ENCODE assay signal across 25 mouse cellular contexts in the genomic region with DNA sequence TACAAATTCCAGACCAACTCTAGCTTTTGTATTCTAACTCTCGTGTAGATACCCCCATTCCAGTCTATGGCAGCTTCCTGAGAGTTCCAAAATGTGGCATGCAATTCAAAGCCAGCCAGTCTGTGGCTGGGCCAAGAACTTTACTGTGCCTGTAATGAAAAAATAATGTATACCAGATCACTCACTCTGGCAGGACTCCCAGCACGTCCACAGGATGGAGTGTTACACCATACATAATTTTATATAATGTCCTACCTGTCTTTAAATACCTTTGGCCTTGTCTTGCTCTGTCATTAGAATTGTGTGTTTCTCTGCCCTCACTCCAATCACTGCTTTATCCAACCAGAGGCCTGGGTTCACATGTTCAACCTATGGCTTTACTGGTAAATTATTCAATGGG.
DNase-seq lines count a peak whose midpoint lies in the region; ATAC-seq and TF ChIP-seq lines count a peak whose summit lies in the region.
"Had no signal": no experiment of that assay in that cellular context is flagged by ENCODE, and none has a peak within 500 bp of the region (broad histone marks: within the 10 kb centered on the region; RNA-seq: fewer than 3 reads in every experiment).

No protein-coding gene starts in this region.

- intact Hi-C loops in left cerebral cortex, postnatal 4 days (cut with DNase I): no loop called here

- no peak for ATAC-seq in embryonic facial prominence, embryonic 12.5 days (ENCODE audit: insufficient number of reproducible peaks, insufficient read depth, low FRiP score, low TSS enrichment)
- no peak for ATAC-seq in embryonic facial prominence, embryonic 14.5 days (ENCODE audit: low read depth)
- peak; percentile 80 for ATAC-seq in limb, embryonic 14.5 days (ENCODE audit: low FRiP score, low read depth)
- ATAC-seq: CD4-positive, CD25-positive, alpha-beta regulatory T cell, adult 4 months; forebrain, embryonic 13.5 days; forebrain, postnatal 0 days; hindbrain, postnatal 0 days; intestine, embryonic 15.5 days had no signal

- DNase-seq in embryonic facial prominence, embryonic 10.5 days (ENCODE audit: low spot score): no peak
- peak; percentile 62 for DNase-seq in embryonic facial prominence, embryonic 14.5 days (ENCODE audit: low spot score)
- no peak for DNase-seq in limb, embryonic 10.5 days (ENCODE audit: low spot score)
- peak; percentile 72 for DNase-seq in limb, embryonic 14.5 days (ENCODE audit: low spot score)
- no peak for DNase-seq in left cerebral cortex, postnatal 4 days
- no peak for DNase-seq in ovary, postnatal 10 days (ENCODE audit: low spot score)
- DNase-seq in thymus, postnatal 4 days: no peak
- DNase-seq: adrenal gland, adult 2 months; adrenal gland, postnatal 25 days; B cell, adult 2 months; cerebellum, adult 18-20 months; cerebellum, postnatal 14 days; forebrain, postnatal 0 days; gastrocnemius, adult 2 months; gastrocnemius, postnatal 36 days; heart, adult 18-20 months; heart, postnatal 10 days had no signal

- no peaks in the 10 kb centered on the region for H3K4me1 ChIP-seq in embryonic facial prominence, embryonic 12.5 days
- peaks cover 2% of the 10 kb centered on the region; the same call in 1 of the 2 replicates for H3K4me1 ChIP-seq in embryonic facial prominence, embryonic 10.5 days
- H3K4me1 ChIP-seq in embryonic facial prominence, embryonic 14.5 days (ENCODE audit: control insufficient read depth, insufficient read depth, low read length): no peaks in the 10 kb centered on the region
- H3K4me1 ChIP-seq in limb, embryonic 10.5 days: peaks cover 29% of the 10 kb centered on the region
- H3K4me1 ChIP-seq in limb, embryonic 14.5 days (ENCODE audit: control insufficient read depth, insufficient read depth, low read length): peaks cover 10% of the 10 kb centered on the region; the same call in 1 of the 2 replicates
- H3K4me1 ChIP-seq: forebrain, embryonic 13.5 days; heart, embryonic 10.5 days; hindbrain, embryonic 13.5 days; intestine, embryonic 15.5 days had no signal

- no peaks in the 10 kb centered on the region for H3K36me3 ChIP-seq in embryonic facial prominence, embryonic 12.5 days
- H3K36me3 ChIP-seq in embryonic facial prominence, embryonic 10.5 days (replicated peaks): no peaks in the 10 kb centered on the region
- H3K36me3 ChIP-seq in embryonic facial prominence, embryonic 14.5 days (ENCODE audit: control insufficient read depth, insufficient read depth, low read length): no peaks in the 10 kb centered on the region
- no peaks in the 10 kb centered on the region for H3K36me3 ChIP-seq in limb, embryonic 10.5 days
- H3K36me3 ChIP-seq in limb, embryonic 14.5 days (ENCODE audit: control insufficient read depth, insufficient read depth, low read length): no peaks in the 10 kb centered on the region
- H3K36me3 ChIP-seq: G1E; heart, embryonic 10.5 days; hindbrain, embryonic 13.5 days; intestine, embryonic 15.5 days had no signal

- 0 out of 2 replicates have a peak overlapping the region, but pooled peaks have one; percentile 30 for H3K27ac ChIP-seq in embryonic facial prominence, embryonic 12.5 days
- H3K27ac ChIP-seq in embryonic facial prominence, embryonic 10.5 days (replicated peaks): no peak overlapping the region
- H3K27ac ChIP-seq in embryonic facial prominence, embryonic 14.5 days (replicated peaks; ENCODE audit: low read depth, low read length): no peak overlapping the region
- H3K27ac ChIP-seq in limb, embryonic 10.5 days: 0 out of 2 replicates have a peak overlapping the region, but pooled peaks have one; percentile 20
- H3K27ac ChIP-seq in limb, embryonic 14.5 days (replicated peaks; ENCODE audit: low read depth, low read length): no peak overlapping the region
- H3K27ac ChIP-seq: forebrain, embryonic 13.5 days; gastrocnemius, adult 2 months; heart, embryonic 10.5 days; hindbrain, embryonic 13.5 days; hindbrain, postnatal 0 days; intestine, embryonic 15.5 days had no signal

- H3K4me2 ChIP-seq in embryonic facial prominence, embryonic 12.5 days (replicated peaks): no peak overlapping the region
- no peak overlapping the region for H3K4me2 ChIP-seq in embryonic facial prominence, embryonic 14.5 days (ENCODE audit: low read depth, low read length)
- H3K4me2 ChIP-seq in limb, embryonic 14.5 days (replicated peaks; ENCODE audit: low read depth, low read length, severe bottlenecking): no peak overlapping the region
- H3K4me2 ChIP-seq: forebrain, embryonic 13.5 days; hindbrain, embryonic 13.5 days; intestine, embryonic 15.5 days had no signal

- no peaks in the 10 kb centered on the region for H3K9me3 ChIP-seq in embryonic facial prominence, embryonic 12.5 days
- H3K9me3 ChIP-seq in embryonic facial prominence, embryonic 10.5 days: no peaks in the 10 kb centered on the region
- H3K9me3 ChIP-seq in embryonic facial prominence, embryonic 14.5 days (ENCODE audit: control insufficient read depth, low read length): no peaks in the 10 kb centered on the region
- no peaks in the 10 kb centered on the region for H3K9me3 ChIP-seq in limb, embryonic 10.5 days (replicated peaks)
- no peaks in the 10 kb centered on the region for H3K9me3 ChIP-seq in limb, embryonic 14.5 days (ENCODE audit: control insufficient read depth, low read length)
- H3K9me3 ChIP-seq: forebrain, embryonic 13.5 days; heart, embryonic 10.5 days; hindbrain, embryonic 13.5 days; intestine, embryonic 15.5 days had no signal

- H3K9ac ChIP-seq in embryonic facial prominence, embryonic 12.5 days: no peak overlapping the region
- H3K9ac ChIP-seq in embryonic facial prominence, embryonic 14.5 days (ENCODE audit: low read depth, low read length): no peak overlapping the region
- H3K9ac ChIP-seq in limb, embryonic 14.5 days (ENCODE audit: low read depth, low read length, severe bottlenecking): no peak overlapping the region
- H3K9ac ChIP-seq: forebrain, embryonic 13.5 days; forebrain, postnatal 0 days; hindbrain, embryonic 13.5 days; intestine, embryonic 15.5 days had no signal

- WGBS in embryonic facial prominence, embryonic 12.5 days: 38% methylated on average over 2 of the region's 2 CpGs
- WGBS in embryonic facial prominence, embryonic 10.5 days: 62% methylated on average over 2 of the region's 2 CpGs
- 32% methylated on average over 2 of the region's 2 CpGs for WGBS in embryonic facial prominence, embryonic 14.5 days
- 39% methylated on average over 2 of the region's 2 CpGs for WGBS in limb, embryonic 10.5 days
- WGBS in limb, embryonic 14.5 days: 17% methylated on average over 2 of the region's 2 CpGs

- TF ChIP-seq POLR2A in limb, embryonic 14.5 days (IDR thresholded peaks at IDR 0.05; ENCODE audit: borderline replicate concordance, extremely low read depth, insufficient read depth, insufficient read length): no peak

- no peak overlapping the region for H3K4me3 ChIP-seq in embryonic facial prominence, embryonic 12.5 days
- no peak overlapping the region for H3K4me3 ChIP-seq in embryonic facial prominence, embryonic 10.5 days
- H3K4me3 ChIP-seq in embryonic facial prominence, embryonic 14.5 days (ENCODE audit: low read depth, low read length): no peak overlapping the region
- H3K4me3 ChIP-seq in limb, embryonic 10.5 days: no peak overlapping the region
- no peak overlapping the region for H3K4me3 ChIP-seq in limb, embryonic 14.5 days (replicated peaks; ENCODE audit: low read length)
- H3K4me3 ChIP-seq: forebrain, embryonic 13.5 days; gastrocnemius, adult 2 months; heart, embryonic 10.5 days; hindbrain, embryonic 13.5 days; intestine, embryonic 15.5 days had no signal

- H3K27me3 ChIP-seq in embryonic facial prominence, embryonic 12.5 days: no peaks in the 10 kb centered on the region
- H3K27me3 ChIP-seq in embryonic facial prominence, embryonic 10.5 days (replicated peaks; ENCODE audit: low read depth, poor library complexity, severe bottlenecking): no peaks in the 10 kb centered on the region
- H3K27me3 ChIP-seq in embryonic facial prominence, embryonic 14.5 days (replicated peaks; ENCODE audit: control insufficient read depth, insufficient read depth, low read length): no peaks in the 10 kb centered on the region
- no peaks in the 10 kb centered on the region for H3K27me3 ChIP-seq in limb, embryonic 10.5 days (ENCODE audit: low read depth, poor library complexity, severe bottlenecking)
- H3K27me3 ChIP-seq in limb, embryonic 14.5 days (ENCODE audit: control insufficient read depth, insufficient read depth, low read length): no peaks in the 10 kb centered on the region
- H3K27me3 ChIP-seq: forebrain, embryonic 13.5 days; hindbrain, embryonic 13.5 days; intestine, embryonic 15.5 days had no signal

Comparison
In these comparisons a context has a peak if more than half of its experiments do, and no peak if none do; other contexts are left out.
1. H3K27ac ChIP-seq: peak in embryonic facial prominence, embryonic 12.5 days (single experiment) and limb, embryonic 10.5 days (single experiment); none in embryonic facial prominence, embryonic 10.5 days (single experiment), embryonic facial prominence, embryonic 14.5 days (single experiment) and limb, embryonic 14.5 days (single experiment).
2. DNase-seq: peak in embryonic facial prominence, embryonic 14.5 days (single experiment) and limb, embryonic 14.5 days (single experiment); none in embryonic facial prominence, embryonic 10.5 days (single experiment), limb, embryonic 10.5 days (single experiment), left cerebral cortex, postnatal 4 days (single experiment), ovary, postnatal 10 days (single experiment) and thymus, postnatal 4 days (single experiment).